Mouse (Mus musculus) lung, postnatal 0 days (tissue): ENCODE results near the gene Hoxa5. TPM values are rescaled to one million over a fixed set of nuclear protein-coding genes. Genes with fewer than 3 reads are reported as not detected.

ENCODE experiments used
- ATAC-seq: fragments of 200-750 bp; cut with Nextera tagmentation; 2 replicates; pipeline ENCODE4 v1.8.0; 2017; ENCODE audit warnings: moderate library complexity
- DNase-seq: peaks from one replicate; pipeline ENCODE4 v3.0.0-alpha.2; 2016; ENCODE audit warnings: low spot score
- H3K27ac ChIP-seq: fragments of 300-500 bp; sonication (generic); 2 replicates; pipeline ENCODE4 v1.5.1; 2014; ENCODE audit warnings: antibody characterized with exemption, mild to moderate bottlenecking, low read length, mixed read lengths
- H3K27me3 ChIP-seq: fragments of 300-500 bp; sonication (generic); replicated peaks from 2 replicates; pipeline ENCODE4 v1.6.1; 2014; ENCODE audit warnings: low read length, mixed read lengths; ENCODE audit not compliant: insufficient read depth
- H3K36me3 ChIP-seq: fragments of 300-500 bp; sonication (generic); 2 replicates; pipeline ENCODE4 v1.6.1; 2014; ENCODE audit warnings: low read length, mixed read lengths; ENCODE audit not compliant: insufficient read depth
- H3K4me1 ChIP-seq: fragments of 300-500 bp; sonication (generic); 2 replicates; pipeline ENCODE4 v1.6.1; 2014; ENCODE audit warnings: antibody characterized with exemption, low read depth, low read length, mixed read lengths; ENCODE audit not compliant: insufficient read depth
- H3K4me2 ChIP-seq: fragments of 300-500 bp; sonication (generic); replicated peaks from 2 replicates; pipeline ENCODE4 v1.6.1; 2014; ENCODE audit warnings: low read depth, mild to moderate bottlenecking, low read length, moderate library complexity, mixed read lengths
- H3K4me3 ChIP-seq: fragments of 300-500 bp; sonication (generic); 2 replicates; pipeline ENCODE4 v1.5.1; 2014; ENCODE audit warnings: low read depth, low read length
- H3K9ac ChIP-seq: fragments of 300-500 bp; sonication (generic); replicated peaks from 2 replicates; pipeline ENCODE4 v1.6.1; 2014; ENCODE audit warnings: low read depth, mild to moderate bottlenecking
- H3K9me3 ChIP-seq: fragments of 300-500 bp; sonication (generic); 2 replicates; pipeline ENCODE4 v1.6.1; 2016; ENCODE audit warnings: low read length, mixed read lengths
- CTCF ChIP-seq: IDR thresholded peaks from 2 replicates; pipeline ENCODE4 v1.5.1; 2016; ENCODE audit warnings: antibody characterized with exemption, mild to moderate bottlenecking
- EP300 ChIP-seq: IDR thresholded peaks from 2 replicates; pipeline ENCODE4 v1.6.1; 2016; ENCODE audit warnings: antibody characterized with exemption, mild to moderate bottlenecking, control low read depth
- WGBS: fragments of 180-500 bp; shearing (Covaris S2); extraction: QIAGEN DNeasy Blood & Tissue Kit; methylation state at CpG from one replicate; pipeline ENCODE4 v1.1.7; 2014; 5-methylcytosine and 5-hydroxymethylcytosine counted together
- polyA plus RNA-seq: library from polyadenylated mRNA; unstranded; fragments of >200 nt; fragmentation: Nextera tagmentation; extraction: Ambion mirVana; gene quantifications from 2 replicates; pipeline ENCODE4 v1.2.1, GENCODE M21; 2015

Hoxa5 gene
- polyA plus RNA-seq, 1 experiment from 2014 or later: 40.3 TPM

- TF ChIP-seq EP300 (no peak), CTCF (no peak)
- Histone ChIP-seq H3K4me3 (no peak overlapping the region), H3K36me3 (no peaks in the 10 kb centered on the region), H3K9ac (no peak overlapping the region), H3K9me3 (no peaks in the 10 kb centered on the region), H3K27ac (no peak overlapping the region), H3K4me2 (no peak overlapping the region), H3K27me3 (peaks cover 88% of the 10 kb centered on the region), H3K4me1 (no peaks in the 10 kb centered on the region)
- 4% methylated on average over 4 of the region's 4 CpGs for WGBS
- no peak for DNase-seq
- no peak for ATAC-seq
Observed at GRCm38 (mm10) chr6:52249826-52250225, 45.4 kb upstream of the Hoxa5 start.

- H3K27ac ChIP-seq: no peak overlapping the region
- no peaks in the 10 kb centered on the region for H3K36me3 ChIP-seq
- no peak overlapping the region for H3K4me3 ChIP-seq
- DNase-seq (no peak), ATAC-seq (no peak)
- WGBS: 2% methylated on average over 16 of the region's 16 CpGs
- H3K9ac ChIP-seq: no peak overlapping the region
- no peak overlapping the region for H3K4me2 ChIP-seq
- peaks cover 92% of the 10 kb centered on the region for H3K27me3 ChIP-seq
- TF ChIP-seq EP300: no peak
- TF ChIP-seq CTCF: no peak
- H3K9me3 ChIP-seq: no peaks in the 10 kb centered on the region
- no peaks in the 10 kb centered on the region for H3K4me1 ChIP-seq
Observed at GRCm38 (mm10) chr6:52249415-52249738, 45.0 kb upstream of the Hoxa5 start.

GRCm38 (mm10) chr6:52248638-52249414, 44.4 kb upstream of the Hoxa5 start:
- WGBS: 2% methylated on average over 24 of the region's 27 CpGs
- TF ChIP-seq EP300 (no peak), CTCF (no peak)
- peaks cover 93% of the 10 kb centered on the region for H3K27me3 ChIP-seq

GRCm38 (mm10) chr6:52247766-52248637, 43.6 kb upstream of the Hoxa5 start:
- Histone ChIP-seq H3K4me2 (no peak overlapping the region), H3K4me1 (no peaks in the 10 kb centered on the region), H3K27me3 (peaks cover 94% of the 10 kb centered on the region), H3K9ac (no peak overlapping the region), H3K9me3 (no peaks in the 10 kb centered on the region), H3K27ac (no peak overlapping the region), H3K4me3 (no peak overlapping the region), H3K36me3 (no peaks in the 10 kb centered on the region)
- DNase-seq (no peak), ATAC-seq (no peak)
- TF ChIP-seq EP300: no peak
- TF ChIP-seq CTCF: no peak
- 2% methylated on average over 23 of the region's 23 CpGs for WGBS

More at GRCm38 (mm10) chr6:52248638-52249414, 44.4 kb upstream of the Hoxa5 start:
- Histone ChIP-seq H3K4me3 (no peak overlapping the region), H3K36me3 (no peaks in the 10 kb centered on the region), H3K27ac (no peak overlapping the region), H3K9ac (no peak overlapping the region), H3K9me3 (no peaks in the 10 kb centered on the region), H3K4me2 (no peak overlapping the region), H3K4me1 (no peaks in the 10 kb centered on the region)
- ATAC-seq (no peak), DNase-seq (no peak)

GRCm38 (mm10) chr6:52246916-52247315, 42.5 kb upstream of the Hoxa5 start:
- no peaks in the 10 kb centered on the region for H3K9me3 ChIP-seq
- H3K36me3 ChIP-seq: no peaks in the 10 kb centered on the region
- no peak overlapping the region for H3K27ac ChIP-seq
- ATAC-seq (no peak), DNase-seq (no peak)
- no peaks in the 10 kb centered on the region for H3K4me1 ChIP-seq
- no peak for TF ChIP-seq CTCF
- TF ChIP-seq EP300: no peak
- H3K4me2 ChIP-seq: no peak overlapping the region
- H3K4me3 ChIP-seq: no peak overlapping the region
- 8% methylated on average over 3 of the region's 3 CpGs for WGBS
- H3K9ac ChIP-seq: no peak overlapping the region
- peaks cover 94% of the 10 kb centered on the region for H3K27me3 ChIP-seq

- no peak overlapping the region for H3K27ac ChIP-seq
- no peaks in the 10 kb centered on the region for H3K36me3 ChIP-seq
- peaks cover 94% of the 10 kb centered on the region for H3K27me3 ChIP-seq
- no peak for TF ChIP-seq CTCF
- no peak for TF ChIP-seq EP300
- H3K4me2 ChIP-seq: no peak overlapping the region
- H3K4me3 ChIP-seq: no peak overlapping the region
- no peaks in the 10 kb centered on the region for H3K4me1 ChIP-seq
- H3K9me3 ChIP-seq: no peaks in the 10 kb centered on the region
- no peak for ATAC-seq
- under 1% methylated on average over 26 of the region's 26 CpGs for WGBS
- DNase-seq: no peak
- H3K9ac ChIP-seq: no peak overlapping the region
Observed at GRCm38 (mm10) chr6:52246403-52246803, 42.0 kb upstream of the Hoxa5 start.
